Mouse (Mus musculus): Measurements from ENCODE around the gene Gm7694.

- no peak for TF ChIP-seq CTCF (IDR thresholded peaks at IDR 0.05)
- TF ChIP-seq EP300 (IDR thresholded peaks at IDR 0.05), result no peak
Measured at GRCm38 (mm10) chr1:170351080-170351479, 44.9 kb upstream of the Gm7694 start.

Data from lung, postnatal 0 days (tissue).